Mouse (Mus musculus): Measurements from ENCODE around the gene Kdm4c. TPM values are rescaled to one million over a fixed set of nuclear protein-coding genes. Genes with fewer than 3 reads are reported as not detected.

The Kdm4c gene
- polyA plus RNA-seq, 1 experiment, result 4.8 TPM

DNA sequence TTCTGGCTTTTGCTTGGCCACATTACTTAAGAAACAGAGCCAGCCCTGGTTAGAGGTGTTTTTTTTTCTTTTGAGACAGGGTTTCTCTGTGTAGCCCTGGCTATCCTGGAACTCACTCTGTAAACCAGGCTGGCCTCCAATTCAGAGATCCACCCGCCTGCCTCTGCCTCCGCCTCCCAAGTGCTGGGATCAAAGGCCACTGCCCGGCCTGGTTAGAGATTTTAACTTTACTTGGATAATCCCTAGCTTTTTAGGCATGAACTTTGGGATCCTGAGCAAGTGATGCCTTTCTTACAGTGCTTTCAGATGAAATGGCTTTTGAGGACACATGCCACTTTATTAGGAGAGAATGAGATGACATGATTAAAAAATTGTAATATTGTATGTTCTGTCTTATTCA lies 52.4 kb downstream of the Kdm4c start:
- Histone ChIP-seq H3K4me2 (ENCODE audit: low read depth) (no peak overlapping the region), H3K79me2 (ENCODE audit: control insufficient read depth, insufficient read depth) (no peaks in the 10 kb centered on the region), H3K4me3 (no peak overlapping the region), H3ac (ENCODE audit: control insufficient read depth, insufficient read length) (no peak overlapping the region), H3K36me3 (ENCODE audit: control insufficient read depth, insufficient read depth) (no peaks in the 10 kb centered on the region), H3K27me3 (ENCODE audit: control insufficient read depth, insufficient read depth, insufficient read length) (no peaks in the 10 kb centered on the region)
- TF ChIP-seq TCF3 (IDR thresholded peaks at IDR 0.05; ENCODE audit: insufficient read length, low read depth), result no peak
- TF ChIP-seq USF1 (IDR thresholded peaks at IDR 0.05; ENCODE audit: low read depth), result no peak
- TF ChIP-seq MAX (IDR thresholded peaks at IDR 0.05; ENCODE audit: low read depth), result no peak
- TF ChIP-seq POLR2A (IDR thresholded peaks at IDR 0.05; ENCODE audit: insufficient read length, low read depth), result no peak
- TF ChIP-seq MYOD1 (IDR thresholded peaks at IDR 0.05; ENCODE audit: control insufficient read depth in 1 of 3, insufficient read length in 2 of 3, low read depth in 2 of 3), result no peak
- TF ChIP-seq TCF12 (IDR thresholded peaks at IDR 0.05; ENCODE audit: insufficient read depth, poor library complexity, severe bottlenecking), result no peak
- TF ChIP-seq MYOG (IDR thresholded peaks at IDR 0.05; ENCODE audit: control insufficient read depth in 1 of 3, insufficient read depth in 1 of 3, insufficient read length in 2 of 3, low read depth in 2 of 3), result no peak
- no peak for TF ChIP-seq E2F4 (IDR thresholded peaks at IDR 0.05; ENCODE audit: insufficient read depth)
- TF ChIP-seq SRF (IDR thresholded peaks at IDR 0.05; ENCODE audit: control insufficient read depth, insufficient read length, low read depth), result no peak
- TF ChIP-seq REST (IDR thresholded peaks at IDR 0.05; ENCODE audit: insufficient read depth, insufficient read length), result no peak

DNA sequence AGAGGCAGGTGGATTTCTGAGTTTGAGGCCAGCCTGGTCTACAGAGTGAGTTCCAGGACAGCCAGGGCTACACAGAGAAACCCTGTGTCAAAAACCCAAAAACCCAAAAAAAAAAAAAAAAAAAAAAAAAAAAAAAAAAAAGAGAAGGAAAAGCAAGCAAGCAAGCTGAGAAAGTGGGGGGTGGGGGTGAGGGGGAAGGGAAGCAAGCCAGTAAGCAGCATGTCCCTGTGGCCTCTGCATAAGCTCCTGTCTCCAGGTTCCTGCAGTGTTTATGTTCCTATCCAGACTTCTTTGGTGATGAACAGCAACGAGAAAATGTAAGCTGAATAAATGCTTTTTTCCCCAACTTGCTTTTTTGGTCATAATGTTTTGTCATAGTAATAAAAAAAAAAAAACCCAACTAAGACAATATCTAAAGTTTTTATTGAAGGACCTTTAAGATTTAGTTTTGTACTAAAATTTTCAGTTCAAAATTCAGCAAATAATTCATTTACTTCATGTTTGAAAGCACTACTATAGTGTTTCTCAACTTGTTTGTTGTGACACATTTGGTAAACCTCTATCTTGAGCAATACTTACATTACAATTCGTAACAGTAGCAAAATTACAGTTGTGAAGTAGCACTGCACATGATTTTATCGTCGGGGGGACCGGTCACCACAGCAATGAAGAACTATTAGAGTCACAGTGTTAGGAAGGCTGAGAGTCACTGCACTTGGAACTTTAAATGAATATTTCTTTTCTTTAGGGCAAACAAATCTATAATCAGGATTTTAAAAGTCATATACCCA lies 63.2 kb downstream of the Kdm4c start:
- H3K4me2 ChIP-seq (ENCODE audit: low read depth), result no peak overlapping the region
- H3ac ChIP-seq (ENCODE audit: control insufficient read depth, insufficient read length), result no peak overlapping the region
- peaks cover 9% of the 10 kb centered on the region for H3K36me3 ChIP-seq (ENCODE audit: control insufficient read depth, insufficient read depth)
- TF ChIP-seq MYOG (IDR thresholded peaks at IDR 0.05; ENCODE audit: control insufficient read depth in 1 of 3, insufficient read depth in 1 of 3, insufficient read length in 2 of 3, low read depth in 2 of 3) (no peak), MAX (IDR thresholded peaks at IDR 0.05; ENCODE audit: low read depth) (no peak), USF1 (IDR thresholded peaks at IDR 0.05; ENCODE audit: low read depth) (no peak), CEBPB (IDR thresholded peaks at IDR 0.05; ENCODE audit: insufficient read depth, poor library complexity, severe bottlenecking) (no peak), SRF (IDR thresholded peaks at IDR 0.05; ENCODE audit: control insufficient read depth, insufficient read length, low read depth) (no peak), TCF12 (IDR thresholded peaks at IDR 0.05; ENCODE audit: insufficient read depth, poor library complexity, severe bottlenecking) (no peak), E2F4 (IDR thresholded peaks at IDR 0.05; ENCODE audit: insufficient read depth) (no peak), REST (IDR thresholded peaks at IDR 0.05; ENCODE audit: insufficient read depth, insufficient read length) (no peak), POLR2A (IDR thresholded peaks at IDR 0.05; ENCODE audit: insufficient read length, low read depth) (no peak), MYOD1 (IDR thresholded peaks at IDR 0.05; ENCODE audit: control insufficient read depth in 1 of 3, insufficient read length in 2 of 3, low read depth in 2 of 3) (no peak), POLR2AphosphoS2 (IDR thresholded peaks at IDR 0.05; ENCODE audit: insufficient read length, low read depth) (no peak), TCF3 (IDR thresholded peaks at IDR 0.05; ENCODE audit: insufficient read length, low read depth) (no peak)
- H3K79me2 ChIP-seq (ENCODE audit: control insufficient read depth, insufficient read depth), result no peaks in the 10 kb centered on the region
- H3K4me3 ChIP-seq, result no peak overlapping the region
- H3K27me3 ChIP-seq (ENCODE audit: control insufficient read depth, insufficient read depth, insufficient read length), result no peaks in the 10 kb centered on the region

DNA sequence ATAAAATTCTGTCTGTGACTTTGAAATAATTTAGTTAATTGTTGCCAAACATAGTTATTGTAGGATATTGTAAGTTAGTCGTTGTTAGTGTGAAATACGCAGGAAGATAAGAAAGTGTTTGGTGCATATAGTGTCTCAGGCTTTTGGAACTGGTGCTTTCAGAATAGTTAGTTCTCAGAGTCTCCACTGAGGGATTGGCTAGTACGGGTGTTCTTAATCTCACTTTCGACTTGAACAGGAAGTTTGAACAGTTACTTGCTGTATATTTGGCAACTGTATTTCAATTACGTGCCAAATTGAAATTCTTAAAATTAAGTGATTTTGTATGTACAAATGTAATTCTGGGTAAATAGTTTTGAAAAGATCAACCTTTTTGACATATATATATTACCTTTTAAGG lies 68.8 kb downstream of the Kdm4c start:
- H3K36me3 ChIP-seq (ENCODE audit: control insufficient read depth, insufficient read depth), result peaks cover 15% of the 10 kb centered on the region
- no peak for TF ChIP-seq USF1 (IDR thresholded peaks at IDR 0.05; ENCODE audit: low read depth)
- TF ChIP-seq E2F4 (IDR thresholded peaks at IDR 0.05; ENCODE audit: insufficient read depth), result no peak
- TF ChIP-seq POLR2AphosphoS2 (IDR thresholded peaks at IDR 0.05; ENCODE audit: insufficient read length, low read depth), result no peak
- TF ChIP-seq SRF (IDR thresholded peaks at IDR 0.05; ENCODE audit: control insufficient read depth, insufficient read length, low read depth), result no peak
- no peak for TF ChIP-seq MYOG (IDR thresholded peaks at IDR 0.05; ENCODE audit: control insufficient read depth in 1 of 3, insufficient read depth in 1 of 3, insufficient read length in 2 of 3, low read depth in 2 of 3)
- TF ChIP-seq MYOD1 (IDR thresholded peaks at IDR 0.05; ENCODE audit: control insufficient read depth in 1 of 3, insufficient read length in 2 of 3, low read depth in 2 of 3), result no peak
- no peak for TF ChIP-seq MAX (IDR thresholded peaks at IDR 0.05; ENCODE audit: low read depth)
- no peak for TF ChIP-seq REST (IDR thresholded peaks at IDR 0.05; ENCODE audit: insufficient read depth, insufficient read length)
- no peak overlapping the region for H3K4me3 ChIP-seq

DNA sequence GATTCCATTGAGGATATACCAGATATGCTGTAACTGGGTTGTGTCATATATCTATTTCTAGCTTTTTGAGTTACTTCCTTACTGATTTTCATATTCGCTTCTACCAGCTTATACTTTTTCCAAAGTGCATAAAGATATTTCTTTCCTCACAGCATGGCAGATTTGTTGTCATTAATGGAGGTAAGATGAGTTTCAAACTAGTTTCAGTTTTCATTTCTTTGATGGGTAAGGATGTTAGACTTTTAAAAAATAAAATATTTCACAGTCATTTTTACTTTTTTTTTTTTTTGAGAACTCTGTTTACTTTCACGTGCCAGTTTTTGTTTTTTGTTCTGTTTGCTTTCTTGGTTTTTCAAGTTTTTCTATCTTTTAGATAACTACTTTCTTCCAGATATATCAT lies 70.6 kb downstream of the Kdm4c start:
- Histone ChIP-seq H3K79me2 (ENCODE audit: control insufficient read depth, insufficient read depth) (no peaks in the 10 kb centered on the region), H3K4me3 (no peak overlapping the region), H3ac (ENCODE audit: control insufficient read depth, insufficient read length) (no peak overlapping the region), H3K4me2 (ENCODE audit: low read depth) (no peak overlapping the region), H3K27me3 (ENCODE audit: control insufficient read depth, insufficient read depth, insufficient read length) (no peaks in the 10 kb centered on the region), H3K36me3 (ENCODE audit: control insufficient read depth, insufficient read depth) (peaks cover 23% of the 10 kb centered on the region)
- TF ChIP-seq TCF3 (IDR thresholded peaks at IDR 0.05; ENCODE audit: insufficient read length, low read depth) (no peak), POLR2A (IDR thresholded peaks at IDR 0.05; ENCODE audit: insufficient read length, low read depth) (no peak), TCF12 (IDR thresholded peaks at IDR 0.05; ENCODE audit: insufficient read depth, poor library complexity, severe bottlenecking) (no peak), REST (IDR thresholded peaks at IDR 0.05; ENCODE audit: insufficient read depth, insufficient read length) (no peak), CEBPB (IDR thresholded peaks at IDR 0.05; ENCODE audit: insufficient read depth, poor library complexity, severe bottlenecking) (no peak), MAX (IDR thresholded peaks at IDR 0.05; ENCODE audit: low read depth) (no peak), POLR2AphosphoS2 (IDR thresholded peaks at IDR 0.05; ENCODE audit: insufficient read length, low read depth) (no peak), MYOD1 (IDR thresholded peaks at IDR 0.05; ENCODE audit: control insufficient read depth in 1 of 3, insufficient read length in 2 of 3, low read depth in 2 of 3) (no peak), MYOG (IDR thresholded peaks at IDR 0.05; ENCODE audit: control insufficient read depth in 1 of 3, insufficient read depth in 1 of 3, insufficient read length in 2 of 3, low read depth in 2 of 3) (no peak), USF1 (IDR thresholded peaks at IDR 0.05; ENCODE audit: low read depth) (no peak), SRF (IDR thresholded peaks at IDR 0.05; ENCODE audit: control insufficient read depth, insufficient read length, low read depth) (no peak), E2F4 (IDR thresholded peaks at IDR 0.05; ENCODE audit: insufficient read depth) (no peak)

More for the DNA sequence above, 68.8 kb downstream of the Kdm4c start:
- Histone ChIP-seq H3K79me2 (ENCODE audit: control insufficient read depth, insufficient read depth) (no peaks in the 10 kb centered on the region), H3ac (ENCODE audit: control insufficient read depth, insufficient read length) (no peak overlapping the region), H3K27me3 (ENCODE audit: control insufficient read depth, insufficient read depth, insufficient read length) (no peaks in the 10 kb centered on the region), H3K4me2 (ENCODE audit: low read depth) (no peak overlapping the region)

Data from myocyte (in vitro differentiated cells).